Mouse (Mus musculus) olfactory bulb, adult 2 months (tissue): ENCODE measurements around the gene 4930564D02Rik.

Experiments used
- CTCF ChIP-seq: fragments of 200-500 bp; IDR thresholded peaks from 2 replicates; pipeline ENCODE4 v1.5.1; 2012; ENCODE audit warnings: low read depth, mild to moderate bottlenecking, low read length, moderate library complexity; ENCODE audit not compliant: insufficient read depth
- POLR2A ChIP-seq: fragments of 200-500 bp; IDR thresholded peaks from 2 replicates; pipeline ENCODE4 v1.6.1; 2012; ENCODE audit warnings: mild to moderate bottlenecking, low read depth, low read length, moderate library complexity; ENCODE audit not compliant: insufficient read depth

- TF ChIP-seq CTCF (no peak), POLR2A (no peak)
Observed at GRCm38 (mm10) chr3:105087344-105087743, 20.7 kb downstream of the 4930564D02Rik start.
